Mouse (Mus musculus) layer of hippocampus, adult 18-20 months (tissue): ENCODE measurements around the gene Fam71b. TPM values are rescaled to one million over a fixed set of nuclear protein-coding genes. Genes with fewer than 3 reads are reported as not detected.
A peak's percentile ranks its signal among the peaks of the same experiment; 100 is the strongest.

ENCODE experiments used
- DNase-seq, 2 experiments: peaks; one replicate each; pipeline ENCODE4 v3.0.0; 2022; ENCODE audit warnings: low spot score in 2 of 2
- long read RNA-seq: library from polyadenylated mRNA; stranded (forward); transcript quantifications from one replicate; pipeline ENCODE4 v2.0.0, GENCODE M21; 2021
- total RNA-seq, 2 experiments: library from RNA; stranded (reverse); gene quantifications; 2 replicates each; pipeline ENCODE4 v1.2.3; 2021

The Fam71b gene
- not detected for total RNA-seq
- long read RNA-seq: 0 reads

GRCm38 (mm10) chr11:46396167-46396859, at the start of gene Fam71b:
Gene Fam71b (plus strand): TSS chr11:46396559.
- no peak for DNase-seq

GRCm38 (mm10) chr11:46347756-46348155, 48.6 kb upstream of the Fam71b start:
- no peak for DNase-seq

- no peak for DNase-seq
Observed at GRCm38 (mm10) chr11:46348416-46348815, 47.9 kb upstream of the Fam71b start.

GRCm38 (mm10) chr11:46349681-46350410, 46.5 kb upstream of the Fam71b start:
- DNase-seq: no peak

- no peak for DNase-seq
Observed at GRCm38 (mm10) chr11:46358369-46358768, 38.0 kb upstream of the Fam71b start.

GRCm38 (mm10) chr11:46360991-46361665, 35.2 kb upstream of the Fam71b start:
- no peak for DNase-seq

GRCm38 (mm10) chr11:46362061-46363022, 34.0 kb upstream of the Fam71b start:
- DNase-seq: peak in 1 of 2 experiments; percentile 11

GRCm38 (mm10) chr11:46363864-46364263, 32.5 kb upstream of the Fam71b start:
- DNase-seq: no peak

- DNase-seq: no peak
Observed at GRCm38 (mm10) chr11:46365744-46366143, 30.6 kb upstream of the Fam71b start.

- DNase-seq: no peak
Observed at GRCm38 (mm10) chr11:46366357-46366756, 30.0 kb upstream of the Fam71b start.

- DNase-seq: no peak
Observed at GRCm38 (mm10) chr11:46370457-46370856, 25.9 kb upstream of the Fam71b start.

GRCm38 (mm10) chr11:46371250-46371649, 25.1 kb upstream of the Fam71b start:
- no peak for DNase-seq

- no peak for DNase-seq
Observed at GRCm38 (mm10) chr11:46372331-46372953, 23.9 kb upstream of the Fam71b start.

GRCm38 (mm10) chr11:46373071-46374030, 23.0 kb upstream of the Fam71b start:
- no peak for DNase-seq

- no peak for DNase-seq
Observed at GRCm38 (mm10) chr11:46375015-46375414, 21.3 kb upstream of the Fam71b start.

GRCm38 (mm10) chr11:46377316-46377715, 19.0 kb upstream of the Fam71b start:
- no peak for DNase-seq

- DNase-seq: no peak
Observed at GRCm38 (mm10) chr11:46377819-46378782, 18.3 kb upstream of the Fam71b start.

- no peak for DNase-seq
Observed at GRCm38 (mm10) chr11:46380097-46380675, 16.2 kb upstream of the Fam71b start.
